Mouse (Mus musculus) megakaryocyte-erythroid progenitor cell, adult 5-6 weeks (primary cell): ENCODE measurements around the gene Ppp2r5a. TPM values are rescaled to one million over a fixed set of nuclear protein-coding genes. Genes with fewer than 3 reads are reported as not detected.
A peak's percentile ranks its signal among the peaks of the same experiment; 100 is the strongest.

Experiments
- ATAC-seq: replicated peaks from 2 replicates; pipeline ENCODE4 v1.8.0; 2016; ENCODE audit warnings: mild to moderate bottlenecking, inconsistent platforms; ENCODE audit not compliant: severe bottlenecking, poor library complexity, low FRiP score, low TSS enrichment
- total RNA-seq, 2 experiments: library from RNA; stranded (forward) in 1 of 2; stranded (reverse) in 1 of 2; fragments of 200-1000, 215-1000 nt in 1 of 2; fragments of >200 nt in 1 of 2; fragmentation: Nextera tagmentation in 1 of 2; gene quantifications; 2 replicates each; pipeline ENCODE4 v1.2.3; 2014 to 2017

Gene Ppp2r5a
- total RNA-seq, 2 experiments from 2014 or later = 55.0 to 61.8 TPM

DNA sequence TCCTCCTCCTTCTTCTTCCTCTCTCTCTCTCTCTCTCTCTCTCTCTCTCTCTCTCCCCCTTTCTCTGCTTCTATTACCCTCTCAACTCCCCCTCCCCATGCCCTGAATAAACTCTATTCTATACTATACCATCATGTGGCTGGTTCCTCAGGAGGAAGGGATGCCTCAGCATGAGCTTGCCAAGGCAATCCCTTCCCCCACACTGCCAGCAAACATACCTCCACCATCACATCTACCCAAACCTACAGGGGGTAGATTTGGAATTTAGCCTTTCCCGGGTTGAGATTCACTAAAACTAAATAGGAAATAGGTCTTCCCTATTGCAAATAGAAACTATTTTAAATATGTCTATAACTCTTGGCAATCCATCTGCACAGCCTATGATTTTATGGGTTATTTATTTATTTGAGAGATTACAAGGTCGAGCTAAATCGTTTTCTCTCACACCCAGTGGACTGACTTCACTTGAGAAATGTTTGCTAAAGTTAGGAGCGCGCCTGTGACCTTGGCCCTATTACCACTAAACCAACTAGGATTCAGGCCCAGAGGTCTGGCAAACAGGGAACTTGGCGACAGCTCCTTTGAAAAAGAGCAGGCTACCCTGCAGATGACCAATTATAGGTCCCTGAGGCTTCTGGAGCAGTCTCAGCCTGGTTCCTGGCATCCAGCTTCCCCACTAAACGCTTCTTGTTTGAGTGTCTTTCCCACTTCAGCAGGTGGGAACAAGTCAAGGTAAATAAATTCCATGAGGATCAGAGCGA is 17.1 kb upstream of the Ppp2r5a start:
- no peak for ATAC-seq

DNA sequence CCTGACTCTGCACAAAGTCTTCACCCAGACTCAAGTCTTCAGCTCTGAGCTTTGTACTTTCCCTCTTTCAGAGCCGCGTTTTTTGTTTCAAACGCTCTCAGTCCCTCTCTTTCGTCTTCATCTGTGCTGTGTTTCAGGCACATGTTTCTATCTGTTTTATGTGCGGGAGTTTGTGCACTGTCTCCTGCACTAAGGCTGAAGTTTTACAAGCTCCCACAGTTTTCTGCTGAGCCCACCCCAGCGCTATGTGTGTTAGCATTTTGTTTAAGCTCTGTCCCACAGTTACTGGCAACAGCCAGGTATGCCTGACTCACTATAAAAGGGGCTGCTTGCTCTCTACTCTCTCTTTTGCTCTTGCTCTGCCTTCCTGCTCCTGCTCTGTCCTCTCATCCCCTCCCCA is 16.3 kb upstream of the Ppp2r5a start:
- ATAC-seq = no peak

DNA sequence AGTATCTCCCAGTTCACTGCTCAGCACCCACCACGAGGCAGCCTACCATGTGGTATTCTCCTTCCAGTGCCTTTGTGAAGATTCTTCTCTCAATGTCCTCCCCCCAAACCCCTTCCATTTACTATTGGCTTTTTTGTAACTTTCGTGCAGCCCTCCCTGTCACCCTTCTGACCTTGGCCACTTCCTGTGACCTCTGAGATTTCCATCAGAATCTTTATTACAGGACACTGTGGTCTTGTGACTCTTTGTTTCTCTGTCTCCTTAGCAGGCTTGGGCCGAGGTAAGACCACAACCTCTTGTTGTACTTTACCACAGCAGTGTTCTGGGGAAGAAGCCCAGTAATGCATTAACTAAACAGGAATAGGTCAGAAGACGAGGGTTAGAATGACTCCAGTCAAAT is 15.9 kb upstream of the Ppp2r5a start:
- no peak for ATAC-seq

- ATAC-seq = no peak
These were observed 14.0 kb upstream of the Ppp2r5a start for GRCm38 (mm10) chr1:191417111-191417510.

- ATAC-seq = no peak
These were observed 13.5 kb upstream of the Ppp2r5a start for GRCm38 (mm10) chr1:191416611-191417010.

DNA sequence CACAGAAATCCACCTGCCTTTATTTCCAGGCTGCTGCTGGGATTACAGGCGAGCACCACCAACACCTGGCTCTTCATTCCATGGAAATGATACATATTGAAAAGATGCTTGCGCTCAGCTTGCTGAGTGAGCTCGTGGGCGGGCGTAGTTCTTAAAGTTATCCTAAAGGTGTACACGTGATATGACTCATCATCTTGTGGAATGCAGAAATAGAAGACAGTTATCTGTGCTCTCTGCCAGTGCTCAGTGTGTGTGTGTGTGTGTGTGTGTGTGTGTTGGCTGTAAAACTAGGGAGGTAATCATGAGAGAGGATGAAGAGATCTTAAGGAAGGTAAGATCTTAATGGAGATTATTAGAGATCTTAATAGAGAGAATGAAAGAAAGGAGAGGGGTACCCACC is 11.4 kb upstream of the Ppp2r5a start:
- no peak for ATAC-seq

DNA sequence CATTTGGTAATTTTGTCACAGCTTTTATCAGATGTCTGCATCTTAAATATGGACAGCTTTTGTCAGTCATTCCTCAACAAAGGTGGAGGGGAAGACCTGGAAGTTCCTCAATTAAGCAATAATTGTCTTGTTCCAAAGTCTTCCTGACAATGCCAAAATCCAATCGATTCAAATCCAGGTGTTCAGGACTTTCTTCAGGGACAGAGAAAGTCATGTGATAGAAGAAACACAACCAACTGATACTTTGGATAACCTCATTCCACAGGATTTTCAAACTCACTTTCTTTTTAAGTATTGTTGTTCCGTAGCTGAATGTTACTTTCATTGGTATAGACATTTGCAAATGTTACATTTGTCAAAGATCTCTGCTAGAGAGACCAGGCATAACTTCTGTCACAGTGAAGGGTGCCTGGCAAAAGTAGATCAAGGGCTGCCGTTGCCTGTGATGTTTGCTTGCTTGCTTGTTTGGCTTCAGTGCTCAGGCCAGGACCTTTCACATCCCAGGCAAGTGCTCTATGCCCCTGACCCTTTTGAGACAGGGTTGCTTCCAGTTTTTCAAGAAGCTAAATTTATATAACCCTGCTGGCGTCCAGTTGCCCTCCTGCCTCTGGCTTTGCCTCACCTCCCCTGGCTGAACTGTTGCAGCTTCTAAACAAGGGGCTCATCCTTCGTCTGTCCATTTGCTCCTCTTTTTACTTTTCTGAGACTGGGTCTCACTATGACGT is 10.8 kb upstream of the Ppp2r5a start:
- no peak for ATAC-seq

- no peak for ATAC-seq
These were observed 7.4 kb upstream of the Ppp2r5a start for GRCm38 (mm10) chr1:191410294-191411036.

- ATAC-seq = no peak
These were observed 4.2 kb upstream of the Ppp2r5a start for GRCm38 (mm10) chr1:191407246-191407645.

DNA sequence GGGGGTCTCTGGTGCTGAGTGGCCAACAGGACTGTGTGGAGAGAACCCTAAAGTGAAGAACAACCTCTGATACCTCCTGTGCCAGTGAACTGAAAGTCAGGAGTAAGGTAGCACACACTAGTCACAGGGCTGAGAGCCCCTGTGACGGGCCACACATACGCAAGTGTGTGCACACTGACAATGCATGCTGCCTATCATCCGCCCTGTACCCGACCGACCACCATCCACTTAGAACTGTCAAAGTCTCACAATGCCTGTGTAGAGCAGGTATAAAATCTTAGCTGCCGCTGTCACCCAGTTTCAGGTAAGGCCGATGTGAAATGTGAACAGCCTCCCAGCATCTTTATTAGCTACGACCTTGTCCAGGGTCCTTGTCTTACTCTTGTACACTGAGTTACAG is 3.4 kb upstream of the Ppp2r5a start:
- ATAC-seq = no peak

GRCm38 (mm10) chr1:191404721-191405329 is 1.8 kb upstream of the Ppp2r5a start:
- peak; percentile 38; the same call in 1 of the 2 replicates for ATAC-seq

DNA sequence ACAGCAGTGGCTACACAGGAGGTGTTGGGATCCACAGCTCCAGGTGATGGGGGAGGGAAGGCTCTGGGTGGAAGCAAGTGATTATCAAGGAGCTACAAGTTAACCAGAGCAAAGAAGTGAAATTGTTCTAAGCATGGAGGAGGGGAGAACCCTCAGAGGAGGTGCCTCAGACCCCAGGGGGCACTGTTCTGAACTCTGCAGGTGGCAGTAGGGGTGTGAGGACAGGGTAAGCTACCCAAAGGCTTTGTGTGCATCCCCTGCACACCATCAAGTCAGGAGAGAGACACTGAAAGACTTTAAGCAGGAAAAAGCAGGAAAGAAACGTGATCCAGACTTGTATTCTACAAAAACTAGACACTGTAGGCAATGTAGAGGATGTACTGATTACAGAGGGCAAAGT is 1.2 kb upstream of the Ppp2r5a start:
- no peak for ATAC-seq

DNA sequence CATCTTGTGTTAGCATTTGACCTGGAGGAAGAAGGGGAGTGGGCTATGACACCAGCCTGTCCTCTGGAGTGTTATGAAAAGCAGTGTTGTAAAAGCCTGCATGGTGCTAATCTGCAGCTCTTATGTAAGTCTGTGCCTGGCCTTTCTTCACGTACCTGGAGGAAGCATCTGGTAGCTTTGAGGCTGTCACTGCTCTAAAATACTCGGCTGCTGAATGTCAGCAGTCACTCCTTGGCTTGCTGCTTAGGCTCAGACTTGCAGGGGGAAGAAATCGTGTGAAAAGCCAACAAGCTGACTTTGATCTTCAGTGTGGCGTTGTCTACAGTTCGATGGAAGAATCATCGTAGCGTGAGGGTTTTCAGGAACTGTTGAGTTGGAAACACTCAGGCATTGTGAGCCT is 566 bp downstream of the Ppp2r5a start:
- no peak for ATAC-seq

DNA sequence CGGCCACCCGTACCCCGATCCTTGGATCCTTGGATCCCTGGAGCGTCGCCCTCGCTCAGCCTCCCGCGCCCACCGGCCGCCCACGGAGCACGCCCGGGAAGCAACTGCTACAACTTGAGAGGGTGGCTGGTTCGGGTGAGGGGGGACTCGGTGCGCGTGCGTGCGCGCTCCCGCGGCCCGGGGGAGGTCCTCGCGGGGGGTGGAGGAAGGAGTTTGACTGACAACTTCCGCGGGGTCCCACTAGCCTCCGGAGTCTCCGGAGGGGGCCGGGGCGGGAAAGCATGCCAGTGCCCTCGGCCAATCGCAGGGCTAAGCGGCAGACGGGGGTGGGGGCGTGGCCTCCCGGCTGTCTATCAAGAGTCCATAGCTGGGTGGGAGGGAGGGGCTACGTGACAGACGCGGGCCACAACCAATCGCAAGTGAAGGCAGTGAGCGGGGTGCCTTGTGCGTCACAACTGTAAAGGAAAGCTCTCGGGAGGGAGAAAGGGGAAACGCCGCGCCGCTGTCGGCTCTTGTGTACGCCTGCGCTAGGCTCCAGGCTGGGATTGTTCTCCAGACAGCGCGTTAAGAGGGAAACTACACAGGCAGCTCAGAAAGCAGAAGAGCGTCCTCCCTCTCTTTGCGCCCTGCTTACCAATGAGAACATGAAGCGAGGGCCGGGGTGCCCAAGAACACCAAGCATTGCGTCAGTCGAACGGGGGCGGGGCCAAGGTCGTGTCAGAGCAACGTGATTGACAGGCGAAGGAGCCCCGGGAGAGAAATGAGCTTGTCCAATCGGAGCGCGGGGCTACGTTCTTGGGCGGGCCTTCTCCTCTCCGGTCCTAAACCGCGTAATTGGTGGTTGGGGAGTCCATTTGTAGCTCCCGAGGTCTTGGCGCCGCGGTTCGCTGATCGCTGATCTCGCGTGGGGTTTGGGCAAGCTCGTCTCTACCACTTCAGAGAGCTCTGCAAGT is 5.9 kb downstream of the Ppp2r5a start:
- ATAC-seq = peak; percentile 94

GRCm38 (mm10) chr1:191396446-191396845 is 6.6 kb downstream of the Ppp2r5a start:
- ATAC-seq = no peak

- ATAC-seq = no peak
These were observed 7.1 kb downstream of the Ppp2r5a start for GRCm38 (mm10) chr1:191395871-191396433.

- no peak for ATAC-seq
These were observed 7.9 kb downstream of the Ppp2r5a start for GRCm38 (mm10) chr1:191395200-191395599.

- ATAC-seq = no peak
These were observed 8.9 kb downstream of the Ppp2r5a start for GRCm38 (mm10) chr1:191394126-191394525.

GRCm38 (mm10) chr1:191393536-191393935 is 9.5 kb downstream of the Ppp2r5a start:
- no peak for ATAC-seq
